Mouse (Mus musculus) spleen, postnatal 4 days (tissue): ENCODE measurements around the gene Cdh13.
"Not testable (repeated sequence)": the region's sequence is repeated elsewhere in the genome, so short reads cannot be mapped to it uniquely, and the experiment has no call there.

Experiments used
- DNase-seq, 2 experiments: peaks; one replicate each; pipeline ENCODE4 v3.0.0; 2022; ENCODE audit warnings: low spot score in 2 of 2

Cdh13 gene

DNA sequence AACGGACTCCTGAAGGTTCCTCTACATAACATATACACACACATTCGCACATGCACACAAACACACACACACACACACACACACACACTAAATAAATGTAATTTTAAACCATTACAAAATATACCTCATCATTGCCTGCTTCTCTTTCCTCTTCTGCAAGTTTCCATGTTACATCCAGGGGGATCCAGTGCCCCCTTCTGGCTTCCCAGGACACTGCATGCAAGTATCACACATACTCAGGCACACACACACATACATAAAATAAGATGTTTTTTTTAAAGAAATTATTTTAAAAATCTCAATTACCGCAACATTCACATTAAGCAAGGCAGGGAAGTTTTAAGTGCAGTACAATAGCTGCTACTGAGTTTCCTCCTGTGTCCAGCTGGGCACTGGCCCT, 970.8 kb downstream of the Cdh13 start:
- DNase-seq, result no peak

DNA sequence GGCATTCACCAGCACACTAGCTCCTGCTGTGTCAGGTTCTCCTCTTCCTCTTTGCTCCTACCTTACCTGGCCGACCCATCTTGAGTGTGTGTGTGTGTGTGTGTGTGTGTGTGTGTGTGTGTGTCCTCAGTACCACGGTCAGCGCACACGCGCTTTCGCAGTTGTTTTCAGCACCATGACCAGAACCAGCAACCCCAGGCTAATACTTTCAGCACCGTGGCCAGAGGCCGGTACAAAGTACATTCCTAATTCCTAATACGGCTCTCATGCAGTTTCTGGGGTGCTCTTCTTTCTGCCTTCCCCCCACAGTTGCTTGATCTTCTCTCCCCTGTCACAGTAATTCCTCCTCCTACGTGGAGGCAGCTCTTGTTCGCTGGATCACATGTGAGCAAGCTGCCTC, 975.1 kb downstream of the Cdh13 start:
- no peak for DNase-seq

DNA sequence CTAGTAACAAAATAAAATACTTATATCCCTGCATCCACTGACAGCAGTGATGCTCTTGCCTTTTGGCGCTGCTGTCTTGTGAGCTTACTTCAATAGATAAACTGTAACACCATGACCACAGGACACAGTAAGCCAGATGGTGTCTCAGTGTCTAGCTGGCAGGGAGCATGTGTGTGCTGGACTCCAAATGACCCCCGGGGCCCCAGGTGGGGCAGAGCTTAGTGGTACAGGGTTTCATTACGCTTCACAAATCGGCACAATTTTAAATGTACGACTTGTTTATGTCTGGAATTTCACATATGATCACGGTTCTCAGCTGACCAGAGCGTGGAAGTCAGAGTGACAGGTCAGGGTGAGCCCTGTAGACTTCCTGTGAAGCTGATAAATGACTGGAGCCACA, 980.2 kb downstream of the Cdh13 start:
- DNase-seq, result no peak

DNA sequence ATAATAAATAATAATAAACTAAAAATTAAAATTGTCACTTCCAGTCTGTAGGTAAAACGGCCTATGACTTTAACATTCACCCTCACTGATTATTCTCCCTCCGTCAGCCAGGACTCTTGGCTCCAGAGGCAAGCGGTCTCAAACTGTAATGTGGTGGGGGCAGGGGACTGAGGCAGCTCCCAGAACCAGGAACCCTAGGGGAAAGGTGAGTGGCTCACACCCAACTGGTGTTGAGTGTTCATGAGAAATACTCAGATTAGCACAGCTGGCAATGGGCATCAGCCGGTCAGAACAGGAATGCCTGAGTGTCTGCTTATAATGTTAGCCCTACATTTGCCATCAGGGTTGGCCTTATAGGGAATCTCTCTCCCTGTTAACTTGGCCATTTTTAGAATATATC, 982.8 kb downstream of the Cdh13 start:
- no peak for DNase-seq

DNA sequence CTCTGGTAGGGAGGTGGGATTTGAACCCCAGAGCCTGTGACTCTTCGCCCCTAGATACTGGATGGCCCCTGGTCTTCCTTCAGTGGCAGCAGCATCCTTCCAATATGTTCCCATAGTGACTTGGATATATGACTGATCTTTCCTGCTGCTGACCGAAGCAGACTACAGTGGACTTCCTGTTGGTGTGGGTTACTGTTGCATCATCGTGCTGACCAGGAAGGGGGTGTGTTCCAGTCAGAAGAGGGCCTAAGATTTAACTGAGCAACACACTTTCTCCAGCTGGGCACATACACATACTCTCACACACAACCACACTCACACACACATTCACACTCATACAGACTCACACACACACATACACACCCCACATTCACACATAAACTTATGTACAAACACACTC, 986.0 kb downstream of the Cdh13 start:
- DNase-seq, result no peak

DNA sequence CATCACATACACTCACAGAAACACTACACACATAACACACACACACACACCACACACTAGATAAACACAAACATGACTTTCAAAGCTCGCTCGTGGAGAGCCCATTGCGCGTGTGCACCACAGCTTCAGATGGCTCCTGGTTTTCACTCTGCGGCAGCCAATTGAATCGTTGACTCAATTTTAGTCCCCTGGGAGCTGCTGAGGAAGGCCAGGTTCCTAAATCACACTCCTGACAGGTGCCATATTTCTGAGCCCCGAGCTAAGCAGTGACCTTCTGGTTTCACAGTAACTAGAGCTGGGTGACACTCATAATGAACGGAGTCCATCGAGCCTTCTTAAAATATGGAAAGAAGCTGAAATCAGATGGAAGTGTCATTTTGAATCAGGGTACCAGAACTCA, 986.8 kb downstream of the Cdh13 start:
- no peak for DNase-seq

DNA sequence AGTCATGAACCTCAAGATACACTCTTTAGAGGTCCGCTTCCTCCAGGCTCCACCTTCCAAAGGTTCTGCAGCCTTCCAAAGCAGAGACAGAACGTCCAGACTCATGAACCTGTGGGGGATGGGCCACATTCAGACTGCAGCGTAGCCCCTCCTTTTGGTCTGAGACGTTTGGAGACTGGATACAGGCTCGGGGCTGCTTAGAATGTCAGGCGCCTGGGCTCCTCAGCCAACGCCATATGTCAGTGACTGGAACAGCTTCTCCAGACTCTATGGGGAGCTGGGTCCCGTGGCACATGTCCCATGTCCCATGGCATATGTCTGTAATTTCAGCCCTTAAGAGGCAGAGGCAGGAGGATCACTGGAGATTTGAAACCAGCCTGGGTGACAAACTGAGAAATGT, 989.4 kb downstream of the Cdh13 start:
- DNase-seq, result no peak

DNA sequence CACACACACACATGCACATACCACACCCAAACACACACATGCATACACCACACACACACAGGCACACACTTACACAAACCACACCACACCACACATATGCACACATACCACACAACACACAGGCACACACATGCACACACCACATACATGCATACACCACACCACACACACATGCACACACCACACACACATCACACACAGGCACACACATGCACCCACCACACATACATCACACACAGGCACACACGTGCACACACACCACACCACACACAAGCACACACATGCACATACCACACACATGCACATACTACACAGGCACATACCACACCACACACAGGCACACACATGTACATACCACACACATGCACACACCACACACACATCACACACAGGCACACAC, 991.9 kb downstream of the Cdh13 start:
- DNase-seq, result no peak

DNA sequence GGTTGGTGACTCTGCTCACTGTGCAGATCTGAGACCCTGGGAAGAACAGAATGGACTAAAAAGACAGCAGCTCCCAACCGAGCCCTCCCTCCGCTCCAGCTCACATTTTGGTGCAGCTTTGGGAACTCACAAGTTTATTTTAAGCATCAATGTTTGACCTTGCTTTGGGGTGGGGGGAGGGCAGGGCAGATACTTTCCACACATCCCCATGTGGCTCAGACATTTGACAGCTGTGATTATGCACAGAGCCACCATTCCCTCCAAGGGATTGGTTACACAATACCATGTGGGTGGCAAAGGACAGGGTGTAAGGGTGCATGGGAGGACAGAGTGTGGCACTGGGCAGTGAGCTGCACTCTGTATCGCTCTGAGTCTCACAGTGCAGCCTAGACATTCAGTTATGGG, 993.5 kb downstream of the Cdh13 start:
- no peak for DNase-seq

DNA sequence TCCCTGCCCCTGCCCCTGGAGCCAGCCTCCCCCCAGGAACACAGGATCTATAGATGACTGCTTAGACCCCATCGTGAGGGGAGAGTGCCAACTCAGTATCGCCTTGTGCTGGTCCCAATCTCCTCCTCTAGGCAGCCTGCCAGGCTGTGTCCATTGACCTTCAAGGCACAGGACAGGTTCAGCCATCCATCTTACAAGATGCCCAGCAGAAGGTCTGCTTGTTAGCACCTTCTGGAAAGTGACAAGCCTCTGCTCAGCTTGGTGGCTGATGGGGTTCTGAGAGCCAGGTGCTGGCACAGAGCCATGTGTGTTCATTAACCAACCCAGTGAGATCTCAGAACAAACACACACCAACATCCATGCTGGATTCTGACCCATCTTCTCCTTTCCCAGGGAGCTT, 998.2 kb downstream of the Cdh13 start:
- no peak for DNase-seq

DNA sequence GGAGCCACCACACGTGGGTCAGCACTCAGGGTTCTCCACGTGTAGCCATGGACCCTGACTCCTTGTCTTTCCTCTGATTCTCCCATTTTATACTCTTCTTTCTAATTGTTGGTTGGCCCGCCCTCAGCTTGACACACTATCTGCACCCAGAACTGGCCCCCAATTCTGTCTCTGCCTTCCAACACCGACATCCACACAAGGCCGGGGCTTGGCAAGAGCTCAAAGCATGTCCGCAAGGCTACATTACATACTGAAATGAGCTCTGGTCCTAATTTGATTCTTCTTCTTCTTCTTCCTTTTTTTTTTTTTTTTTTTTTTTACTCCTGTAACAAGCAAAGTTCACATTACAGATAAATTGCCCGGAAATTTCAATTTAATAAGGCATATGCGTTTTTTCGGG, 1001.0 kb downstream of the Cdh13 start:
- no peak for DNase-seq

DNA sequence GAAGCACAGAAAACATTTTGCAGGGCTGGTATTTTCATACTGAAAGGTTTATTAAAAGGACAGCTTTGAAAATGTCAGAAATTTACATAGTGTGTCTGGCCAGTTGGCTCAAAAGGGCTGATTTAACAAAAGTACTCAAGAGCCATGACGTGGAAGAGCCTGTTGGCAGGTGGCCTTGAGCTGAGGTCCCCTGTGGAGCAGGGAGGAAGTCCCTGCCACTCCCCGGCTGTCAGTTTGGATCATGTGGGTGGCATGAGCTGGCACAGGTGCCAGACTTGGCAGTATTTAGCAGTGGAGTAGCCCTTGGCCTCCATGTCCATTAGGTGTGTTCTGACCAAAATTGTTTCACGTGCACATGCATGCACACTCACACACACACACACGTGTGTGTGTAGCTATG, 1001.4 kb downstream of the Cdh13 start:
- DNase-seq, result no peak

DNA sequence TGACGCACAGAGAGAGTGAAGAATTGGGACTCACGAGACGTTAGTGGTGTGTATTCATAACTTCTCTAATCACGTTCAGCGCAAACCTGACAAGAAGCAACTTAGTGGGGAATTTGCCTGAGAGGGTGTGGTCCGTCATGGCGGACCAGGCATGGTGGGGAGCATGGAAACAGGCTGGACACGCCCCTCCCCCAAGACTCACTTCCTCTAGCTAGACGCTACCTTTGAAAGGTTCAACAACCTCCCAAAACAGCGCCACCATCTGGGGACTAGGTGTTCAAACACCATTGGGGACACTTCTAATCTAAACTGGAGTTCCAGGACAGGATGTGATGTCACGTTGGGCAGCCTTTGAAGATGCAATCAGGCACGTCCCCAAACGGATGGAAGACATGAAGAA, 1011.9 kb downstream of the Cdh13 start:
- no peak for DNase-seq

DNA sequence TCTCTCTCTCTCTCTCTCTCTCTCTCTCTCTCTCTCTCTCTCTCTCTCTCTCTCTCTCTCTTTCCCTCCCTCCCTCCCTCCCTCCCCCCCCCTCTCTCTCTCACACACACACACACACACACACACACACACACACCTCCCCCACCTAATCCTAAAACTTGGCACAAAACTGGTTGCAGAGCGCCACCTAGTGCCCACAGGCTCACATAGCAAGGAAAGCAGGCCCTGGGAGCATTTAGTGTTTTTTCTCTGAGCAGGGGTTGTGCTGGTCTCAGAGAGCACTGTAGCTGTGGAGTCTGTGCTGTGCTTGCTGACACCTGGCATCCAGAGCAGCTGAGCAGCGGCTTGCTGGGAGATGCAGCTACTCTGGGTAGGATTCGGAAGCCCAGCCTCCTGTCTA, 1014.2 kb downstream of the Cdh13 start:
- not testable (repeated sequence) for DNase-seq

DNA sequence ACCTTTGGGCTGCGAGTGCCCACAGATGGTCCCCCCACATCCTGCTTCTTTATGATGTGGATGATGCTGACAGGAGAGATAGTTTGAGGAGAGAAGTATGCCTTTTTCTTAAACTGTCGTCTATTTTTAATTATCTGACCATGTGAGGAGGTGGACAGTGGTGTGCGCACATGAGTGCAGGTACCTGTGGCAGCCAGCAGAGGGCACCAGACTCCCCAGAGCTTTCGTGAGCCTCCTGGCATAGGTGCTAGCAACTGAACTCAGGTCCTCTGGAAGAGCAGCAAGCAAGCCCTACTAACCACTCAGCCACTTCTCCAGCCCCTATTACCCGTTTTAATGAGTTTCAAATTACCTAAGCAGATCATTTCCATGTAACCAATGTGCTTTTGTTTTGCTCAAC, 1016.8 kb downstream of the Cdh13 start:
- DNase-seq, result no peak

DNA sequence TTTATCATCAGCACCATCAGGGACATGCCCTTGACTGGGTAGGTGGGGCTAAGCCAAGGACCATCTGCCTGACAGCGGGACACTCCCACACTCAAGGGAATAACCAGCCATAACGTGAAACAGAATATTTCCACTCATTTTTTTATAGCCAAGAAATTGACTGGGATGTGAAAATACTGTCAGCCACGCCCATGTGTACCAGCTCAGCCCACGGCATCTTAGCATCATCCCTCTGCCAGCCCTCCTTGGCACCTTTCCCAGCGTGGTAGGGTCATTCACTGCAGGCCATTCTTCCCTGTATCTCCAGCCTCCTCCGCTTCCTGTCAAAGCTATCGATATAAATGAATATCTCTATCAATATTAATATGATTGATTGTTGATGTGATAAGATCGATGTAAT, 1020.7 kb downstream of the Cdh13 start:
- DNase-seq, result no peak

DNA sequence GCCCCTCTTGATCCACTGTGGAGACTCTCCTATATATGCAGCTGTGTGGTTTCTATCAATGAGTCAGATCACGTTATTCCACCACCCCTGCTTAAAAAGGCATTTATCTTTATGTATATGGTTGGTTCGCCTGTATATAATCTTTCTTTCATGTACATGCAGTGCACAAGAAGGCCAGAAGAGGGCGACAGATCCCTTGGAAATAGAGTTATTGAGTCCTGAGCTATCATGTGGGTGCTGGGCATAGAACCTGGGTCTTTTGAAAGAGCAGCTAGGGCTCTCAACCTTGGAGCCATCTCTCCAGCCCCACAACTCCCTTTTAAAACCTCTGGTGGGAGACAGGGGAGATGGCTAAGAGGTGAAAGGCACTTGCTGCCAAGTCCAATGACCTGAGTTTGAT, 1027.9 kb downstream of the Cdh13 start:
- peak in 1 of 2 experiments; percentile 24 for DNase-seq

DNA sequence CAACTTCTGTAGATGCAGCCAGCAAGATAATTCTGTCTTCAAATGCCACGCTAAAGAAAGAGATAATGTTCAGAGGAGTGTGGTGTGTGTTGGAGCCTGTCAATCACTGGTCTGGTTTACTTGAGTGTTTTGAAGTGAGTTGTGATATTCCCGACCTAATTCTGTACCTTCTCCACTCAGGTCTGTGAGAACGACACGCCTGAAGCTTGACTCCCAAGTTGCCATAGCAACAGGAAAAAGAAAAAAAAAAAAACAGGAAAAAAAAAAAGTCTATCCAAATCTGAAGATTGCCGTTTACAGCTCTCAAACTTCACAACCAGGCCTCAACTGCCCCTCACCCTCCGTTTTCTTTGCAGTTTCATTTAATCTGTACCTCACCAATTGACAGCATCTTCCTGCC, 1039.7 kb downstream of the Cdh13 start:
- DNase-seq, result no peak

DNA sequence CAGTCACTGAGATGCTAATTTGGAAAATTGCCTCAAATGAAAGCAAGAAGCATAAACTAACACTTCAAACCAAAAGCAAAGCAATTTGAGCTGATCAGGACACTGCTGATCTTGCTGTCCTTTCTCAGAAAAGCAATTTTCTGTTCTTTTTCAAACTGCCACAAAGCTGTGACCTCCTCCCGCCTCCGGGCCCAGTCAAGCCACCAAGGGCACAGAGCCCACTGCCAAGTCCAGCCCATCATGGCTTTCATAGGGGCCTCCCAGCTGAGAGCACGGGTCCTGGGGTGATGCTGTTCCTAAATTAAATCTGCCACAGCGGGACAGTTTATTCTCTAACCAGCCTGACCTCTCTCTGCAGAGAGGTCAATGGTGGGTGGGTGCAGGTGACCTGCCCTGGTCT, 1056.0 kb downstream of the Cdh13 start:
- no peak for DNase-seq

DNA sequence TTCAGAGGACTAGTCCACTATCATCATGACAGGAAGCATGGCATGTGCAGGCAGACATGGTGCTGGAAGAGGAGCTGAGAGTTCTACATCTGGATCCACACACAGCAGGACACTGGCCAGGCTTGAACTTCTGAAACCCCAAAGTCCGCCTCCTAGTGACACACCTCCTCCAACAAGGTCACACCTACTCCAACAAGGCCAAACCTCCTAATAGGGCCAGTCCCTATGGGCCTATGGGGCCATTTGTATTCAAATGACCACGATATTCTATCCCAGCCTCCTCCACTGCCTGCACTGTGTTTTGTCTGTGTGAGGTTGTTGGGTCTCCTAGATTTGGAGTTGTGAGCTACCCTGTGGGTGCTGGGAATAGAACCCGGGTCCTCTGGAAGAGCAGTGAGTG, 1060.1 kb downstream of the Cdh13 start:
- DNase-seq, result no peak

DNA sequence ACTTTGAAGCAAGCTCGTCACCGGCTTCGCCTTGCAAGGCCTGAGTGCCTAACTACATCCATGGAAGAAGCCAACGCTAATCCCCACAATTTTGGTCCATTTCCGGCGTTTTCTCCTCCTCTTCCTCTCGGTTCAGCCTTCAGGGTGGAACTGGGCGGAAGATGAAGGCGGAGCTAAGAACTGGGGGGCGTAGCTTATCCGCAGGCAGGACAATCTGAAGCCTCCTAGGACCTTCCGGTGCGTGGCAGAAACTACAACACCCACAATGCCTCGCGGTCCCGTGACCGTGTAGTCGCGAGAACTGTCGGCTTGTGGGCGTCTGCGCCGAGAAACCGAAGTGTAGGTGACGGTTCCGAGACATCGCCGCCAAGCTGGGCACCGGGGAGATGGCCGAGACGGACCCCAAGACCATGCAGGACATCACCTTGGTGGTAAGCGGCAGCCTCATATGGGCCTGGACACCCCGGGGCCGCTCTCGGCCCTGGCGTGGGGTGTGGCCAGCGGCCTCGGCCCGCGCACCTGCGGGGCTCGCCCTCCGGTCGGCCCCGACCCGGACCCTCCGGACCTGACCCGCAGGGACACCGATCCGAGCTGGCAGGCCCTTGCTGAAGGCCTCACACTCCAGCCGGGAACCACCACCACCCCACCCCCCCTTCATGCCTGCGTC, 1060.8 kb downstream of the Cdh13 start, which contains the start of gene Hsbp1:
Gene Hsbp1 (plus strand): TSS at position 299 of the 667 bp plus-strand sequence.
- DNase-seq, result peak; percentile 94 to 96

DNA sequence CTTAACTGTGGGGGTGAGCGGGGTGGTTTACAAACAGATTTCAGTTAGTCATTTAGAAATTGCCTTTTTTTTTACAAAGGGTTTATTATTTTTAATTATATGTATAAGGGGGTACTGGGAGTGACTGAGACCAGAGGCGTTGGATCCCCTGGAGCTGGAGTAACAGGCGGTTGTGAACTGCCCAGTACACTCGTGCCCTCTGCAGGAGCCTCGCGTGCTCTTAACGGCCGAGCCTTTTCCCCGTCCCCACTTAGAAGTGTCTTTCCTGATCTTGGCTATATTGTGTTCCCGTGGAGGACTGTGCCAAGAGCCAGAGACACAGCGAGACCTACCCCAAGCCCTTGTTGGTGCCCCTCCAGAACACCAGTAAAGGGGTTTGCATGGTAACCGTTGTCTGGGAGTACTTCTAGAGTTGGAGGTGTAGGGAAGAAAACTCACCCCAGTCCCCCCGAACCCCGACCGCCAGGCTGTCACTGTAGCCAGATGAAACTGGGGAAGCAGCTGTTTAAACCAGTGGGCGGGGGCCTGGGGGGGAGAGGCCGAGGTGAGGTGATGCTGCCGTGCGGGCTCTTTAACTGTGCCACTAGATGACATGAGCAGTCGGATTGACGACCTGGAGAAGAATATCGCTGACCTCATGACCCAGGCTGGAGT, 1061.6 kb downstream of the Cdh13 start:
- DNase-seq, result no peak

DNA sequence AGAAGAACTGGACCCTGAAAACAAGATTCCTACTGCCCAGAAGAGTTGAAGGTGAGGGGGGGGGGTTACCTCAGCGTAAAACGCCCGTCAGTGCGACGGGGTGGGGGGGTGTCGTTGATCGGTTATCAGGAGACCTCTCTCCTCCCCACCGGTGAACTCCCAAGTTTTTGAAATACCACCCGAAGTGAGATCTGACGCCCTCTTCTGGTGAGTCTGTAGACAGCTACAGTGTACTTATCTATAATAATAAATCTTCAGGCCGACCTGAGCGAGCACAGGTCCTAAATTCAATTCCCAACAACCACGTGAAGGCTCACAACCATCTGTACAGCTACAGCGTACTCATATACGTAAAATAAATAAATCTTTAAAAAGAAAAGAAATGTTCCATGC, 1062.1 kb downstream of the Cdh13 start:
- no peak for DNase-seq

DNA sequence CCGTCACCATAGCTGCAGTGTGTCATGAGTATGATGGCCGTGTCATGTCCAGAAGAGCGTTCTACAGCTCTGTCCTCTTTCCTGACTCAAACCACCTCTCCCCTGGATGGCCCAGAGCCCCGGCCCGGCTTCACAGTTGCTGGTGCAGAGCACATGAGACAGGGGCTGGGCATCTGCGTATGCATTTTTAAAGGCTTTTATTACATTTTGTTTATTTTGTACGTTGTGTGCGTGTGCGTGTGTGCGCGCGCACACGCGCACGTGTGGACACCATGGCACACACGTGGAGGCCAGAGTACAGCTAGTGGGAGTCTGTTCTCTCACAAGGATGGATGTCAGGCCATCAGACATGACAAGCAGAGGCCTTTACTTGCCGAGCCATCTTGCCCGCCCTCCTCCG, 1068.1 kb downstream of the Cdh13 start:
- DNase-seq, result peak in 1 of 2 experiments; percentile 51
